Mouse (Mus musculus) brown adipose tissue, adult 24 weeks (tissue): ENCODE data around the gene Akap9. TPM values are rescaled to one million over a fixed set of nuclear protein-coding genes. Genes with fewer than 3 reads are reported as not detected.
"Not testable (repeated sequence)": the region's sequence is repeated elsewhere in the genome, so short reads cannot be mapped to it uniquely, and the experiment has no call there.

Experiments
- H3K27ac ChIP-seq: fragments of 200-500 bp; replicated peaks from 2 replicates; pipeline ENCODE4 v1.5.1; 2012; ENCODE audit warnings: low read depth, mild to moderate bottlenecking, low read length
- H3K4me1 ChIP-seq: fragments of 200-500 bp; 2 replicates; pipeline ENCODE4 v1.6.1; 2012; ENCODE audit warnings: low read length, mixed read lengths; ENCODE audit not compliant: control insufficient read depth, insufficient read depth, insufficient read length
- H3K4me3 ChIP-seq: fragments of 200-500 bp; 2 replicates; pipeline ENCODE4 v1.5.1; 2012; ENCODE audit warnings: low read depth, mild to moderate bottlenecking, low read length, moderate library complexity; ENCODE audit not compliant: insufficient read depth
- polyA plus RNA-seq: library from polyadenylated mRNA; stranded (reverse); fragments of >200 nt; gene quantifications from 2 replicates; pipeline ENCODE4 v1.2.4, GENCODE M21; 2012; ENCODE audit not compliant: missing spikeins, insufficient read depth, insufficient read length

The Akap9 gene
- polyA plus RNA-seq, 1 experiment: 31.0 TPM

DNA sequence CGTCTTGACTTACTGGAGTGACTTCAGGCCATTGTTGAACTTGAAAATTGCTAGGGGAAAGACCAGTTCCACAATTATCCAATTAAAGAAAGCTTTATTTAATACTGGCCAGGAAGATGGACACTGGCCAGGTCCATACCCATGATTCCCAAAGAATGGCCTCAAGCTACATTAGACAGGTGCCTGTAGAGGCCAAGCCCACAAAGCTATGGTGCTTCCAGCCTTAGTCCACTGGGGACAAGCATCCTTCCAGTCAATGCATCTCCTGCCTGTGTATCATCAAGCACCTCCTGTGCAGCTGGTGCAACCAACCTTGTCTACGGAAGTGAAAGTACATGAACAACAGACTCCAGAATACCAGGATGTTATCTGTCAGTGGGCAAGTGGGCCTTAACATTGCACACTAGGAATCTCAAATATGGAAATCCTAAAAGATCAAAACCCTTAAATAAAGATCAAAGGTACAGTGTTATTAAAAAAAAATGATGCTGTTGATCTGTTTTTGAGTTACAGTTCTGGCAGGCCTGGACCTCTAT, 177.9 kb downstream of the Akap9 start:
- Histone ChIP-seq H3K4me1 (no peaks in the 10 kb centered on the region), H3K4me3 (no peak overlapping the region), H3K27ac (no peak overlapping the region)

DNA sequence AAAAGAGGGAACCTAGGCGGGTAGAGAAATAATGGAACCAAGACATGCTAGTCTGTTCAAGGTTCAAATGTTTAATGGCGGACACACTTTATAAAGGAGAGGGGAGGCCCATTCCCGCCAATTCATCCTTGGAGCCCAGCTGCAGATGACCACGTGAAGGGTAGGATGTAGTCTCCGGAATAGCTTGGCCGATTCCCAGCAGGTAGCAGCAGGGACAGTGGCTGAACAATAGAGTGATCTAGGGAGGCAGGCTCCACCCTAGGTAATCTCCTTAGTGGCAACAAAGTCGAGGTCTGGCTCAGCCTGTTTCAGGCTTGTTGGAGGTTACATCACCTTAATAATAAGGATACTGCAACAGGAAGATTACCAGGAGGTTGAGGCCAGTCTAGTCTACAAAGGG, 179.2 kb downstream of the Akap9 start:
- not testable (repeated sequence) for H3K4me1 ChIP-seq, H3K27ac ChIP-seq, H3K4me3 ChIP-seq

DNA sequence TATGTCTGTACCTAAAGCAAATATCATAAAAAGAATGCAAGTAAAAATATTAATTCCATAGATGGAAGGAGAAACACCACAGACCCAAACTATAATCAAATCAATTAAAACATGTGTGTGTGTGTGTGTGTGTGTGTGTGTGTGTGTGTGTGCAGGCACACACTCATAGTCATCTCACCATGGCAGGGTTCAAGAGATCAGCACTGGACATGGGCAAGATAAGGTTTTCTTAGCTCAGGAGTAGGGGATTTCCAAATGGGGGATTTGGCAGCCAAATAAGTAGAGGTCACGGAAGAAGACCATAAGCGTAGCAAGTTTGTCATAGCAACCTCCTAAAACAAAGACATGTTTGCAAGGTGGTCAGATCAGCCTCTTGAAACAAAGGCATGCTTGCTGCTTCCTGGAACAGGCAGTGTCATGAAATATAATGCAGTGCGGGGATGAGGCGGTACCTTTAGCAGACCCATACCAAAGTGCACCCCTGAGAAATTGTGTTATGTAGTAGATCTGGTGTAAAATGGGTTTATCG, 184.8 kb downstream of the Akap9 start:
- no peaks in the 10 kb centered on the region for H3K4me1 ChIP-seq
- H3K4me3 ChIP-seq: no peak overlapping the region
- H3K27ac ChIP-seq: no peak overlapping the region

Other genes starting within 250 kb of the Akap9 start
- gene Ankib1, start 125.1 kb upstream of the Akap9 start, polyA plus RNA-seq: 12.6 TPM in 2 replicates
- gene Krit1, start 124.9 kb upstream of the Akap9 start, polyA plus RNA-seq: 14.9 and 21.5 TPM in 2 replicates
- gene Lrrd1, start 82.9 kb upstream of the Akap9 start, polyA plus RNA-seq: not detected in 2 replicates
- 4.3 and 4.5 TPM in 2 replicates for gene Mterf1a, start 34.1 kb upstream of the Akap9 start, polyA plus RNA-seq
- gene Cyp51, start 176.7 kb downstream of the Akap9 start, polyA plus RNA-seq: 26.6 and 36.8 TPM in 2 replicates